Mouse (Mus musculus) c-Kit-positive CD71-positive TER-119-negative erythroid progenitor cells, embryonic 14.5 days (primary cell): ENCODE results near the gene Gm21028.
"Not testable (repeated sequence)": the region's sequence is repeated elsewhere in the genome, so short reads cannot be mapped to it uniquely, and the experiment has no call there.

Source experiments
- DNase-seq: peaks from one replicate; pipeline ENCODE4 v3.0.0-alpha.2; 2013; ENCODE audit warnings: low read depth

The Gm21028 gene

GRCm38 (mm10) chr7:42578488-42578887 lies at the start of gene Gm21028:
TSS of gene Gm21028 (minus strand) at chr7:42578588.
- DNase-seq: no peak

- not testable (repeated sequence) for DNase-seq
These were observed 17.3 kb upstream of the Gm21028 start for GRCm38 (mm10) chr7:42595666-42596065.

- not testable (repeated sequence) for DNase-seq
These were observed 14.0 kb upstream of the Gm21028 start, which contains the start of gene Zfp977 for GRCm38 (mm10) chr7:42592413-42592812. TSS of gene Zfp977 (minus strand) at chr7:42592547.

GRCm38 (mm10) chr7:42591311-42591710 lies 12.9 kb upstream of the Gm21028 start:
- DNase-seq: not testable (repeated sequence)

- no peak for DNase-seq
These were observed 26.6 kb downstream of the Gm21028 start for GRCm38 (mm10) chr7:42551766-42552165.
